Mouse (Mus musculus) granulocyte monocyte progenitor cell, adult 5-6 weeks (primary cell): ENCODE measurements around the gene Hc. TPM values are rescaled to one million over a fixed set of nuclear protein-coding genes. Genes with fewer than 3 reads are reported as not detected.
A peak's percentile ranks its signal among the peaks of the same experiment; 100 is the strongest.

Experiments used
- ATAC-seq: replicated peaks from 2 replicates; pipeline ENCODE4 v1.8.0; 2016; ENCODE audit warnings: mild to moderate bottlenecking, moderate TSS enrichment, inconsistent platforms; ENCODE audit not compliant: poor library complexity, severe bottlenecking
- total RNA-seq, 2 experiments: library from RNA; stranded (forward) in 1 of 2; stranded (reverse) in 1 of 2; fragments of 200-712, 200-1000 nt in 1 of 2; fragments of >200 nt in 1 of 2; fragmentation: Nextera tagmentation in 1 of 2; gene quantifications; 2 replicates each; pipeline ENCODE4 v1.2.3; 2014 to 2017

The Hc gene
- not detected in 2 replicates for total RNA-seq (2014; fragmentation: Nextera tagmentation)
- total RNA-seq (2017): not detected in 2 replicates

DNA sequence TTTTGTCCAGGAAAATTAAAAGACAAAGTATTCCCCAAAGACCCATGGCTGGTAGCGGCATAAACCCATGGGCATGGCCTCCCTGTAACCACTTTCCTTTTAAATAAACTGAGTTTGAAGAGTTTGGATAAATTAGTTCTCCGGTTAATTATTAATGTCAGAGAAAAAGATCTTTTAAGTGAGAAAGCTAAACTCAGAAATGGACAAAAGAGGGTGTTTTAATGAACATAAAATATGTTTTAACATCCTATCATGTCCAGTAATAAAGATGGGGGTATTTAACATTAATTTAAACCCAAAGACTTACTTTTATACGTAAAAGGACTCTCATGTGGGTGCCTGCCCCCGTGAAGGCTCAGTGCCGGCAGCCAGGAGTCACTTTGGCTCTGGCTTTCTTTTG lies at the start of gene Hc:
TSS of gene Hc (minus strand) at position 101 of the 400 bp plus-strand sequence.
- no peak for ATAC-seq

GRCm38 (mm10) chr2:35110521-35110920 lies 49.3 kb upstream of the Hc start:
- no peak for ATAC-seq

- ATAC-seq: peak; percentile 41
These were observed 48.7 kb upstream of the Hc start for GRCm38 (mm10) chr2:35109924-35110304.

GRCm38 (mm10) chr2:35109141-35109923 lies 48.1 kb upstream of the Hc start, which contains the start of gene Cntrl:
Gene Cntrl, plus strand, starts transcription at chr2:35109492.
- peak; percentile 73 for ATAC-seq

DNA sequence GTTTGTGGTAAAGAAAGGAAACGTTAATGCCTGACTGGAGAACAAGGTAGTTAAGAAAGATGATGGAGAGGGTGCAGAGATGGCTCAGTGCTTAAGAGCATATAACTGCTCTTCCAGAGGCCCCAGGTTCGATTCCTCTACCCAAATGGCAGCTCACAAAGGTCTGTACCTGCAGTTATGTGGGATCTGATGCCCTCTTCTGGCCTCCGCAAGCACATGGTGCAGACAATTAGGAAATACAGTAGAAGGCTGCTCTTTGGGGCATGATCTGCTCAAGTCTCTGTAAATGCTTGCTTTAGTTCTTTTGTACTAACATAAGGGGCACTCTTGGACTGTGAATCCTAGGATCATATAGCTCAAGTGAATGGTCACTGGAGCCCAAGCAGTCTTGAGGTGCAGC lies 47.5 kb upstream of the Hc start:
- ATAC-seq: peak; percentile 13

DNA sequence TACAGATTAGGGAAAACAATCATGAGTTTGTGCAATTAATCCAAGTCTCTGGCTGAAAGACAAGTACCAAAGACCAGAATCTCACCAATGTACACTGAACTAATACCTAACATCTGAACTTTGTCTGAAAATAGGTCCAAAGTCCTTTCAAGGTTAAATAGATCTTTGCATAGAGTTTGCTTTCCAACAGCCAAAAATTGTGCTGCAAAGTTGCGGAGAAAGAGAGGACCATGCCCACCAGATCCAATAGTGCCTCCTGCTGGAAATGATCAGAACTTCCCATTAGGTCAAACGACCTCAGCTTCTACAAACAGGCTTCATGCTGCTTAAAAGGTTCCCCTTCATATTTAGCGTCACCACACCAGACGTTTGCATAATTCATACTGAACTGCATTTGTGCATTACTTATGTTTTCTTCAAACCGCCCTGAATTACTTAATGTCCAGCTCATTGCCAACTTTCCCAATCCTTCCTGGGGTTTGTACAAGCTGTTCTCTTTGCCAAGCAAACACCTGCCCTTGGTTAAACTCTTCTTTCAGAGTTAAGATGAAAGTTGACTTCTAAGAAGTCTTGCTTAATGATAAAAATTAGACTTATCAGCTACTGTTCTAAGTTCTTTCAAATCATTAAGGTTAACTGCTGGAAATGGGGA lies 46.9 kb upstream of the Hc start:
- ATAC-seq: peak; percentile 40

DNA sequence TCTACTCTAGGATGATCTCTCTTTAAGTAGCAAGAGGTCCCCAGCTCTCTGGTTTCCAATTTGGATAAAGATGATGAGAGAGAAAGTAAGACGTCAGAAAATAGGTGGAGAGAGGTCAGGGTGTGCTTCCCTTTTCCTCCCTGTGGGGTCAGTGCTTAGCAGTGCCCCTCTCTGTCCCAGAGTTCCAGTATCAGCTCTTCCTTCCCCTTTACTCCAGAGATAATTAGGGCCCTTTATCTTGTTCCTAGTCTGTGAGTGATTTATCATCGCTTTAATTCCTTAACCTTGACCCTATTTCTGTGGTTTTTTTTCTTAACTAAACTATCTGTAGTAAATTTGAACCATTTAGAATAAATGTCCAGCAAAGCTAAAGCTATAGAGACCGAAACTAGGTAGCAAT lies 43.6 kb upstream of the Hc start:
- no peak for ATAC-seq

DNA sequence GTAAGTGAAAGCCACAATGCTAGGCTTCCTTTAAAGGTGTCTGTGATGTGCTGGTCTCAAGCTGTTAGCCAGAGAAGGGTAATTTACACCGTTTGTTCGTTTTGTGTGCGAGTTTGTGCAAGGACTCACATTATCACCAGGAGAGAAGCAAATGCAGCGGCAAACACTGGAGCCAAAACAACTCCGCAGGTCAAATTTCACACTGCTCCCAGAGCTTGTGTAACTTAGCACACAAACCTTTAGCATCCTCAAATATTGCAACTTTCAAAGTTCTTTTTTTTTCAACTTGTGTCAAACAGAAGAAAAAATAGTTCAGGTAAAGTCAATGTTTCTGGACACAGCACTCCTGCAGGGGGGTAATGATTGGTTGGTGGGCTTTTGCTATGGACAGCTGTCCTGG lies 42.3 kb upstream of the Hc start:
- no peak for ATAC-seq

- ATAC-seq: no peak
These were observed 41.5 kb upstream of the Hc start for GRCm38 (mm10) chr2:35102777-35103176.

DNA sequence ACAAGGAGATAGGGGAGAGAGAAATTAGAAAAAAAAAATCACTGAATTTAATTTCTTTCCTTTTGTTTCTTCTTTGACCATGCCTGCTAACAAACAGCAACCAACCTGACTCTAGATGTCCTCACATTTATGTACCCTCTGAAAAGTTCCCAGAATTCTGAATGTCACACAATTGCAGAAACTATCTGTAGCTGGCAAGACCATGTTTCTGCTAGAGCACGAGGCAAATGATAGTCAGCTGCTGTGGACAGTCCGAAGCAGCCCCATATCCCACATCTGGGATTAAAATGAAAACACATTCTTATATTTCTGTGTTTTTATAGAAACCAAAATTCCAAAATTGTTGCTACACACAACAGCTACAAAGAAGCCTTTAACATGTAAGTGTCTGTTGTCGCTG lies 40.2 kb upstream of the Hc start, which contains the start of gene AI182371:
TSS of gene AI182371 (minus strand) at position 101 of the 400 bp plus-strand sequence.
- ATAC-seq: no peak

GRCm38 (mm10) chr2:35100529-35100928 lies 39.3 kb upstream of the Hc start:
- ATAC-seq: no peak

- ATAC-seq: no peak
These were observed 26.2 kb upstream of the Hc start for GRCm38 (mm10) chr2:35087418-35087817.

GRCm38 (mm10) chr2:35079166-35079565 lies 17.9 kb upstream of the Hc start:
- no peak for ATAC-seq

- no peak for ATAC-seq
These were observed 13.1 kb upstream of the Hc start for GRCm38 (mm10) chr2:35074328-35074727.

GRCm38 (mm10) chr2:35072547-35072946 lies 11.3 kb upstream of the Hc start:
- ATAC-seq: no peak

DNA sequence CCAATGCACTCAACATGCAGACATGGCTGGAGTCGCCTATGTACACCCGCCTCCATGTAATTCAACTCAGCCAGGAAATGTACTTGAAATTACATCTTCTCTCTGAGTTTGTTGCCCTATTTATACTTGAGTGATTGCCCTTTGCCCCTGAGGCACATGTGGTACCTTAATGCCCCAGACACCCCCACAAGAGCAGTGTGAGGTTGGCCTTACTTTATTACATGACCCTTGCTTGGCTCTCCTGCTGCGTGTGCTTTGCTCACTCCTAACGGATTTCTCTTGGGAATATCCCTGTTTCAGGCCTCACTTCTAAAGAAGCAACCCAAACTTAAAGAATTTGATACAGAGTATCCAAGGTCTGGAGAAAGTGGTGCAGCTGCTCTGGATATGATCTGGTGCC lies 9.0 kb upstream of the Hc start:
- ATAC-seq: no peak

DNA sequence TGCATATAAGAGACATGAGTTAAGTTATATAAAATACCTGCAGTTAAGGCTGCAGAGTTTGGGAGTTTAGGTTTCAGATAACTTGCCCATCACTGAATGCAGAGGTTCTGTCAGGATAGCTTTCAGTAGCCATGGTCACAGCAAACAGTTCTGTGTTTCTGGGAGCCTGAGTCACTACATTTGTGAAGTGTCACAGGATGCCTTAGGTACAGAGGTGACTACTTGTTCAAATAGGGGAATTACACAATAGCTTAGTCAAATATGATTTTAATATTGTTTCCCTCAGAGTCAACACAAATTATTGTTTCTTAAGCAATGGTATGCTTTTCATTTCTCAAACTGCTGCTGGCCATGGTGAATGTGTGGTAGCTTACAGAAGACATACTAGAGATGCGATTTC lies 7.9 kb upstream of the Hc start:
- no peak for ATAC-seq

- no peak for ATAC-seq
These were observed 5.9 kb upstream of the Hc start for GRCm38 (mm10) chr2:35067117-35067516.

- no peak for ATAC-seq
These were observed 5.4 kb upstream of the Hc start for GRCm38 (mm10) chr2:35066525-35067082.

GRCm38 (mm10) chr2:35063333-35064030 lies 2.2 kb upstream of the Hc start:
- ATAC-seq: no peak

GRCm38 (mm10) chr2:35060897-35061296 lies 341 bp downstream of the Hc start:
- no peak for ATAC-seq
